Mouse (Mus musculus): Measurements from ENCODE around the gene Cux1.

DNA sequence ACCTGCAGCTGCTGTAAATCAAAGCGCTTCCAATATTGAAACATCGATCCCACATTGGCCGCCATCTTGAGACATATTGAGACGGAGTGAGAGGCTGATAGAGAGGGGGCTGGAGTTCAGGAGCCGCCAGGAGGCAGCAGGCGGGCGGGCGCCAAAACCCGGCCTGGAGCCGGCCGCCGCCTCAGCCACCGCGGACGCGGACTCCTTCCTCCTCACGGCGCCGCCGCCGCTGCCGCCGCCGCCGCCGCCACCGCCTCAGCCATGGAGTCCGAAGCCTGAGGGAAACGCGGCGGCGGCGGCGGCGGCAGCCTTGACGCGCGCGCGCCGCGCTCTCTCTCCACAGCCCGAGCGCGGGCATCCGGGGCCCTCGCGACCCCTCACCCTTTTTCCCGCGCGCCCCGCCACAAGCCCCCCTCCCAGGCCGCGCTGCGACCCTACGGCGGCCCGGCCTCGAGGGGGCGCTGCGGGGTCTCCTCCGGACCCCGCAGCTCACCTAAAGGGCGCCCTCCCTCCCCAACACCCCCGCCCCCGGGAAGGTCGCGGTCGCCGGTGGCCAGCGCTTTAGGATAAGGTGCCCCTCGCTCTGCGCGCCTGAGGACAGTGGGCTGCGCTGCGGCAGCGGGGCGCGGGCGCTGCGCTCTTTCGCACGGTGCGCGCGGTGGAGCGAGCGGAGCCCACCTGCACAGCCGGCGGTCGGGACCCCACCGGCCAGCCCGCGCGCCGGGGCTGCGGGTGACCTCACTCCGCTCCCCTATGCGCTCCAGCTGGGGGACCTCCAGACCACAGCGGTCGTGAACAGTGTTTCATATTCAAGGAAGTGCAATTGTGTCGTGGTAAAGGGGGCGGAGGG is at the start of gene Cux1:
- TF ChIP-seq CTCF (IDR thresholded peaks at IDR 0.05; ENCODE audit: extremely low read depth, insufficient read depth, insufficient read length, insufficient replicate concordance) (peak; percentile 13; the same call in 1 of the 2 replicates), POLR2A (IDR thresholded peaks at IDR 0.05; ENCODE audit: low read depth, low read length) (no peak)
